Mouse (Mus musculus): ENCODE measurements around the gene Zswim1. TPM values are rescaled to one million over a fixed set of nuclear protein-coding genes. Genes with fewer than 3 reads are reported as not detected.

Zswim1 gene
- total and polyA plus RNA-seq, 2 experiments from 2014 or later, result 25.1 to 35.3 TPM

GRCm38 (mm10) chr2:164817206-164817605, 5.3 kb upstream of the Zswim1 start:
- H3K4me1 ChIP-seq (ENCODE audit: insufficient read depth, low read length), result no peaks in the 10 kb centered on the region
- no peaks in the 10 kb centered on the region for H3K9me3 ChIP-seq (ENCODE audit: low read length)
- TF ChIP-seq CTCF (IDR thresholded peaks at IDR 0.05), result no peak
- H3K27ac ChIP-seq (ENCODE audit: low read depth, low read length), result no peak overlapping the region
- no peaks in the 10 kb centered on the region for H3K27me3 ChIP-seq (ENCODE audit: insufficient read depth, low read length)
- DNase-seq (ENCODE audit: low spot score) (no peak), ATAC-seq (ENCODE audit: low FRiP score) (no peak)
- WGBS, result 85% methylated on average over 6 of the region's 6 CpGs
- H3K9ac ChIP-seq (replicated peaks; ENCODE audit: low read length, poor library complexity, severe bottlenecking), result no peak overlapping the region
- H3K4me3 ChIP-seq (ENCODE audit: low read depth, low read length), result no peak overlapping the region
- peaks cover 15% of the 10 kb centered on the region for H3K36me3 ChIP-seq (ENCODE audit: insufficient read depth, low read length)
- H3K4me2 ChIP-seq (ENCODE audit: low read depth, low read length, poor library complexity, severe bottlenecking), result no peak overlapping the region

- DNase-seq (ENCODE audit: low spot score) (no peak), ATAC-seq (ENCODE audit: low FRiP score) (no peak)
- Histone ChIP-seq H3K27me3 (ENCODE audit: insufficient read depth, low read length) (no peaks in the 10 kb centered on the region), H3K9me3 (ENCODE audit: low read length) (no peaks in the 10 kb centered on the region), H3K27ac (ENCODE audit: low read depth, low read length) (no peak overlapping the region), H3K9ac (replicated peaks; ENCODE audit: low read length, poor library complexity, severe bottlenecking) (no peak overlapping the region), H3K4me1 (ENCODE audit: insufficient read depth, low read length) (no peaks in the 10 kb centered on the region), H3K4me3 (ENCODE audit: low read depth, low read length) (no peak overlapping the region), H3K4me2 (ENCODE audit: low read depth, low read length, poor library complexity, severe bottlenecking) (no peak overlapping the region), H3K36me3 (ENCODE audit: insufficient read depth, low read length) (peaks cover 15% of the 10 kb centered on the region)
- WGBS, result 81% methylated on average over 5 of the region's 5 CpGs
- TF ChIP-seq CTCF (IDR thresholded peaks at IDR 0.05), result peak; percentile 14; the same call in 1 of the 2 replicates
Measured at GRCm38 (mm10) chr2:164817703-164818102, 4.8 kb upstream of the Zswim1 start.

- no peak overlapping the region for H3K4me2 ChIP-seq (ENCODE audit: low read depth, low read length, poor library complexity, severe bottlenecking)
Measured at GRCm38 (mm10) chr2:164821060-164821459, 1.4 kb upstream of the Zswim1 start.

GRCm38 (mm10) chr2:164823181-164823585, 697 bp downstream of the Zswim1 start:
- ATAC-seq (ENCODE audit: low FRiP score) (peak; percentile 52), DNase-seq (ENCODE audit: low spot score) (peak; percentile 67)
- H3K4me1 ChIP-seq (ENCODE audit: insufficient read depth, low read length), result peaks cover 5% of the 10 kb centered on the region; the same call in 1 of the 2 replicates
- peak; percentile 45 for TF ChIP-seq CTCF (IDR thresholded peaks at IDR 0.05)
- H3K27me3 ChIP-seq (ENCODE audit: insufficient read depth, low read length), result no peaks in the 10 kb centered on the region
- H3K9me3 ChIP-seq (ENCODE audit: low read length), result no peaks in the 10 kb centered on the region
- peak overlapping the region; percentile 74 for H3K9ac ChIP-seq (replicated peaks; ENCODE audit: low read length, poor library complexity, severe bottlenecking)
- peak overlapping the region; percentile 63 for H3K4me3 ChIP-seq (ENCODE audit: low read depth, low read length)
- peaks cover 36% of the 10 kb centered on the region for H3K36me3 ChIP-seq (ENCODE audit: insufficient read depth, low read length)
- 2% methylated on average over 10 of the region's 10 CpGs for WGBS
- peak overlapping the region; percentile 93 for H3K27ac ChIP-seq (ENCODE audit: low read depth, low read length)
- H3K4me2 ChIP-seq (ENCODE audit: low read depth, low read length, poor library complexity, severe bottlenecking), result peak overlapping the region; percentile 58

More at GRCm38 (mm10) chr2:164821060-164821459, 1.4 kb upstream of the Zswim1 start:
- H3K9me3 ChIP-seq (ENCODE audit: low read length), result no peaks in the 10 kb centered on the region
- H3K27me3 ChIP-seq (ENCODE audit: insufficient read depth, low read length), result no peaks in the 10 kb centered on the region
- H3K9ac ChIP-seq (replicated peaks; ENCODE audit: low read length, poor library complexity, severe bottlenecking), result no peak overlapping the region
- no peak for TF ChIP-seq CTCF (IDR thresholded peaks at IDR 0.05)
- no peak overlapping the region for H3K27ac ChIP-seq (ENCODE audit: low read depth, low read length)
- H3K4me1 ChIP-seq (ENCODE audit: insufficient read depth, low read length), result peaks cover 5% of the 10 kb centered on the region; the same call in 1 of the 2 replicates
- DNase-seq (ENCODE audit: low spot score), result no peak
- H3K36me3 ChIP-seq (ENCODE audit: insufficient read depth, low read length), result peaks cover 29% of the 10 kb centered on the region
- WGBS, result 85% methylated on average over 6 of the region's 6 CpGs
- ATAC-seq (ENCODE audit: low FRiP score), result no peak
- no peak overlapping the region for H3K4me3 ChIP-seq (ENCODE audit: low read depth, low read length)

GRCm38 (mm10) chr2:164823969-164824368, 1.5 kb downstream of the Zswim1 start:
- Histone ChIP-seq H3K27me3 (ENCODE audit: insufficient read depth, low read length) (no peaks in the 10 kb centered on the region), H3K36me3 (ENCODE audit: insufficient read depth, low read length) (peaks cover 36% of the 10 kb centered on the region), H3K4me2 (ENCODE audit: low read depth, low read length, poor library complexity, severe bottlenecking) (peak overlapping the region; percentile 58), H3K4me1 (ENCODE audit: insufficient read depth, low read length) (peaks cover 5% of the 10 kb centered on the region; the same call in 1 of the 2 replicates), H3K9ac (replicated peaks; ENCODE audit: low read length, poor library complexity, severe bottlenecking) (no peak overlapping the region), H3K4me3 (ENCODE audit: low read depth, low read length) (no peak overlapping the region), H3K27ac (ENCODE audit: low read depth, low read length) (no peak overlapping the region), H3K9me3 (ENCODE audit: low read length) (no peaks in the 10 kb centered on the region)
- DNase-seq (ENCODE audit: low spot score) (no peak), ATAC-seq (ENCODE audit: low FRiP score) (no peak)
- WGBS, result 86% methylated on average over 4 of the region's 4 CpGs
- no peak for TF ChIP-seq CTCF (IDR thresholded peaks at IDR 0.05)

GRCm38 (mm10) chr2:164825521-164825920, 3.0 kb downstream of the Zswim1 start:
- ATAC-seq (ENCODE audit: low FRiP score) (no peak), DNase-seq (ENCODE audit: low spot score) (no peak)
- Histone ChIP-seq H3K9me3 (ENCODE audit: low read length) (no peaks in the 10 kb centered on the region), H3K4me3 (ENCODE audit: low read depth, low read length) (no peak overlapping the region), H3K27me3 (ENCODE audit: insufficient read depth, low read length) (no peaks in the 10 kb centered on the region), H3K4me2 (ENCODE audit: low read depth, low read length, poor library complexity, severe bottlenecking) (no peak overlapping the region), H3K4me1 (ENCODE audit: insufficient read depth, low read length) (peaks cover 5% of the 10 kb centered on the region; the same call in 1 of the 2 replicates), H3K9ac (replicated peaks; ENCODE audit: low read length, poor library complexity, severe bottlenecking) (no peak overlapping the region), H3K36me3 (ENCODE audit: insufficient read depth, low read length) (peaks cover 30% of the 10 kb centered on the region), H3K27ac (ENCODE audit: low read depth, low read length) (no peak overlapping the region)
- no peak for TF ChIP-seq CTCF (IDR thresholded peaks at IDR 0.05)
- 98% methylated on average over 17 of the region's 17 CpGs for WGBS
